Mouse (Mus musculus): ENCODE measurements around the gene Ino80. TPM values are rescaled to one million over a fixed set of nuclear protein-coding genes. Genes with fewer than 3 reads are reported as not detected.

The Ino80 gene
- polyA plus RNA-seq, 1 experiment from 2014 or later = 3.7 TPM

GRCm38 (mm10) chr2:119413819-119414218 lies 63.7 kb downstream of the Ino80 start:
- Histone ChIP-seq H3K27me3 (ENCODE audit: control insufficient read depth, insufficient read depth, low read length) (no peaks in the 10 kb centered on the region), H3K36me3 (ENCODE audit: control insufficient read depth, insufficient read depth, low read length) (peaks cover 11% of the 10 kb centered on the region), H3K27ac (ENCODE audit: low read depth, low read length) (no peak overlapping the region), H3K9ac (ENCODE audit: low read depth, low read length) (no peak overlapping the region), H3K4me1 (ENCODE audit: control insufficient read depth, insufficient read depth, low read length) (no peaks in the 10 kb centered on the region), H3K4me2 (no peak overlapping the region), H3K4me3 (ENCODE audit: low read depth, low read length) (no peak overlapping the region), H3K9me3 (replicated peaks; ENCODE audit: control insufficient read depth, low read length) (no peaks in the 10 kb centered on the region)
- ATAC-seq (replicated peaks; ENCODE audit: insufficient number of reproducible peaks, low FRiP score, low TSS enrichment) = no peak
- 60% methylated on average over 1 of the region's 1 CpGs for WGBS (ENCODE audit: insufficient replicate concordance)

GRCm38 (mm10) chr2:119411674-119412073 lies 65.8 kb downstream of the Ino80 start:
- Histone ChIP-seq H3K27me3 (ENCODE audit: control insufficient read depth, insufficient read depth, low read length) (no peaks in the 10 kb centered on the region), H3K9me3 (replicated peaks; ENCODE audit: control insufficient read depth, low read length) (no peaks in the 10 kb centered on the region), H3K4me2 (no peak overlapping the region), H3K4me3 (ENCODE audit: low read depth, low read length) (no peak overlapping the region), H3K27ac (ENCODE audit: low read depth, low read length) (peak overlapping the region; percentile 29), H3K9ac (ENCODE audit: low read depth, low read length) (no peak overlapping the region), H3K4me1 (ENCODE audit: control insufficient read depth, insufficient read depth, low read length) (0 out of 2 replicates have a peak, but pooled peaks cover 5% of the 10 kb centered on the region), H3K36me3 (ENCODE audit: control insufficient read depth, insufficient read depth, low read length) (peaks cover 7% of the 10 kb centered on the region)
- no peak for ATAC-seq (replicated peaks; ENCODE audit: insufficient number of reproducible peaks, low FRiP score, low TSS enrichment)
- 71% methylated on average over 2 of the region's 2 CpGs for WGBS (ENCODE audit: insufficient replicate concordance)

DNA sequence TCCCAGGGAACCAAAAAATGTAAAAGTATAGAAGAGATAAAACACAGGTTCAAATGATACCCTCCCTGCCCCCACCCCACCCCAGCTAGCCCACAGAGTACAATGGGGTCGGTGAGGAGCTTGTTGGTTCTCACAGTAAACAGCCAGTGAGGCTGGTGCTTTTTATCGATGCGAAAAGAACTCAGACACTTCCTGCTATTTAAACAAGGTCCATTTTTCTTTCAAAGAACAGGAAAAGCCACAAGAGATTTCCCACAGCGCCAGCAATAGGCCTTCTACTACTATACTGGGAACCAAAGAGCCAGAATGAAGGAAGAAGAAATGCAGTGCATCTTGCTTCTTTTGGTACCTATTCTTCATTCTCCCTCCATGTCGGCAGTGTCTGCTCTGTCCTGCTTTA lies 66.5 kb downstream of the Ino80 start:
- peak overlapping the region; percentile 29 for H3K27ac ChIP-seq (ENCODE audit: low read depth, low read length)
- H3K27me3 ChIP-seq (ENCODE audit: control insufficient read depth, insufficient read depth, low read length) = no peaks in the 10 kb centered on the region
- H3K4me2 ChIP-seq = no peak overlapping the region
- 0 out of 2 replicates have a peak, but pooled peaks cover 5% of the 10 kb centered on the region for H3K4me1 ChIP-seq (ENCODE audit: control insufficient read depth, insufficient read depth, low read length)
- no peak overlapping the region for H3K9ac ChIP-seq (ENCODE audit: low read depth, low read length)
- WGBS (ENCODE audit: insufficient replicate concordance) = 73% methylated on average over 5 of the region's 5 CpGs
- H3K36me3 ChIP-seq (ENCODE audit: control insufficient read depth, insufficient read depth, low read length) = peaks cover 7% of the 10 kb centered on the region
- no peak for ATAC-seq (replicated peaks; ENCODE audit: insufficient number of reproducible peaks, low FRiP score, low TSS enrichment)
- no peaks in the 10 kb centered on the region for H3K9me3 ChIP-seq (replicated peaks; ENCODE audit: control insufficient read depth, low read length)
- no peak overlapping the region for H3K4me3 ChIP-seq (ENCODE audit: low read depth, low read length)

- Histone ChIP-seq H3K36me3 (ENCODE audit: control insufficient read depth, insufficient read depth, low read length) (peaks cover 10% of the 10 kb centered on the region), H3K9ac (ENCODE audit: low read depth, low read length) (no peak overlapping the region), H3K4me3 (ENCODE audit: low read depth, low read length) (no peak overlapping the region), H3K27me3 (ENCODE audit: control insufficient read depth, insufficient read depth, low read length) (no peaks in the 10 kb centered on the region), H3K4me2 (no peak overlapping the region), H3K9me3 (replicated peaks; ENCODE audit: control insufficient read depth, low read length) (no peaks in the 10 kb centered on the region), H3K27ac (ENCODE audit: low read depth, low read length) (peak overlapping the region; percentile 70), H3K4me1 (ENCODE audit: control insufficient read depth, insufficient read depth, low read length) (0 out of 2 replicates have a peak, but pooled peaks cover 5% of the 10 kb centered on the region)
- no peak for ATAC-seq (replicated peaks; ENCODE audit: insufficient number of reproducible peaks, low FRiP score, low TSS enrichment)
Observed at GRCm38 (mm10) chr2:119408733-119409132, 68.8 kb downstream of the Ino80 start.

DNA sequence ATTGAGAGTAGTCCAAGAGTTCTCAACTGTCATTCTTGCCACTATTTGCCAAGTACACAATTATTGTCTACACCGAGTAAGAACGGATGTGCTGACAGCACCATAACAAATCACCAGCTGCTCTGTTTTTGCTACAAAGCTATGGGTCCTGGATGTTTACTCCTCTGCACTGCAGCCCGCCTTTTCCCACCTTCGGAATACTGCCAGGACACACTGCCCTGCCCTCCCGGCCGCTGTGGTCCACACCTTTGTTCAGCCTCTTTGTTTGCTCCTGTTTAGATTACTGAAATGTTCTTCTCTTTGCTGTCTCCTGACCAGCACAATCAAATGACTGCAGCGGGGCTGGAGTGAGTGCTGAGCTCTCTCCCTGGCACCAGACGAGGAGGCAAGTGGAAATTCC lies 69.2 kb downstream of the Ino80 start:
- Histone ChIP-seq H3K27ac (ENCODE audit: low read depth, low read length) (peak overlapping the region; percentile 70), H3K27me3 (ENCODE audit: control insufficient read depth, insufficient read depth, low read length) (no peaks in the 10 kb centered on the region), H3K9ac (ENCODE audit: low read depth, low read length) (no peak overlapping the region), H3K36me3 (ENCODE audit: control insufficient read depth, insufficient read depth, low read length) (peaks cover 10% of the 10 kb centered on the region), H3K4me2 (no peak overlapping the region), H3K9me3 (replicated peaks; ENCODE audit: control insufficient read depth, low read length) (no peaks in the 10 kb centered on the region), H3K4me3 (ENCODE audit: low read depth, low read length) (no peak overlapping the region), H3K4me1 (ENCODE audit: control insufficient read depth, insufficient read depth, low read length) (0 out of 2 replicates have a peak, but pooled peaks cover 5% of the 10 kb centered on the region)
- 58% methylated on average over 8 of the region's 8 CpGs for WGBS (ENCODE audit: insufficient replicate concordance)
- no peak for ATAC-seq (replicated peaks; ENCODE audit: insufficient number of reproducible peaks, low FRiP score, low TSS enrichment)

DNA sequence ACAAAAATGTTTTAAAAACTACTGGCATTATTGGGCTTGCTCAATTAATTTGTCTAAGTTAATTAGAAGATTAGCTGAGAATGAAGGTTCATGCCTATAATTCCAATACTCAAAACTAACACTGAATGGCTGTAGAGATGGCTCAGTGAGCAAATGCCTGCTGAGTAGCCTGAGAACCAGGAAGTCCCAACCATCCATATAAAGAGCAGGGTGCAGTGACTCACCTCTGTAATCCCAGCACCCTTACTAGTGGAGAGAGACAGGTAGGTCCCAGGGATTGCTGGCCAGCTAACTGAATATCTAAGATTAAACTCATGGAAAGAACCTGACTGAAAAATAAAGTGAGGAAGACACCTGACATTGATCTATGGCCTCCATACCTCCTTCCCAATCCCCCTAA lies 78.2 kb downstream of the Ino80 start:
- peaks cover 20% of the 10 kb centered on the region for H3K36me3 ChIP-seq (ENCODE audit: control insufficient read depth, insufficient read depth, low read length)
- ATAC-seq (replicated peaks; ENCODE audit: insufficient number of reproducible peaks, low FRiP score, low TSS enrichment) = no peak

GRCm38 (mm10) chr2:119398665-119399064 lies 78.8 kb downstream of the Ino80 start:
- peaks cover 20% of the 10 kb centered on the region for H3K36me3 ChIP-seq (ENCODE audit: control insufficient read depth, insufficient read depth, low read length)
- no peak overlapping the region for H3K4me2 ChIP-seq
- no peak for ATAC-seq (replicated peaks; ENCODE audit: insufficient number of reproducible peaks, low FRiP score, low TSS enrichment)
- no peaks in the 10 kb centered on the region for H3K4me1 ChIP-seq (ENCODE audit: control insufficient read depth, insufficient read depth, low read length)
- no peak overlapping the region for H3K9ac ChIP-seq (ENCODE audit: low read depth, low read length)
- no peaks in the 10 kb centered on the region for H3K9me3 ChIP-seq (replicated peaks; ENCODE audit: control insufficient read depth, low read length)
- WGBS (ENCODE audit: insufficient replicate concordance) = 96% methylated on average over 1 of the region's 1 CpGs
- no peak overlapping the region for H3K27ac ChIP-seq (ENCODE audit: low read depth, low read length)
- no peaks in the 10 kb centered on the region for H3K27me3 ChIP-seq (ENCODE audit: control insufficient read depth, insufficient read depth, low read length)
- no peak overlapping the region for H3K4me3 ChIP-seq (ENCODE audit: low read depth, low read length)

More for the DNA sequence above, 78.2 kb downstream of the Ino80 start:
- no peak overlapping the region for H3K9ac ChIP-seq (ENCODE audit: low read depth, low read length)
- no peak overlapping the region for H3K4me3 ChIP-seq (ENCODE audit: low read depth, low read length)
- H3K27me3 ChIP-seq (ENCODE audit: control insufficient read depth, insufficient read depth, low read length) = no peaks in the 10 kb centered on the region
- H3K9me3 ChIP-seq (replicated peaks; ENCODE audit: control insufficient read depth, low read length) = no peaks in the 10 kb centered on the region
- H3K4me2 ChIP-seq = no peak overlapping the region
- H3K27ac ChIP-seq (ENCODE audit: low read depth, low read length) = no peak overlapping the region
- no peaks in the 10 kb centered on the region for H3K4me1 ChIP-seq (ENCODE audit: control insufficient read depth, insufficient read depth, low read length)

- Histone ChIP-seq H3K27ac (ENCODE audit: low read depth, low read length) (no peak overlapping the region), H3K27me3 (ENCODE audit: control insufficient read depth, insufficient read depth, low read length) (no peaks in the 10 kb centered on the region), H3K4me2 (no peak overlapping the region), H3K4me1 (ENCODE audit: control insufficient read depth, insufficient read depth, low read length) (no peaks in the 10 kb centered on the region), H3K4me3 (ENCODE audit: low read depth, low read length) (no peak overlapping the region), H3K9ac (ENCODE audit: low read depth, low read length) (no peak overlapping the region), H3K9me3 (replicated peaks; ENCODE audit: control insufficient read depth, low read length) (no peaks in the 10 kb centered on the region), H3K36me3 (ENCODE audit: control insufficient read depth, insufficient read depth, low read length) (peaks cover 20% of the 10 kb centered on the region)
- WGBS (ENCODE audit: insufficient replicate concordance) = 83% methylated on average over 5 of the region's 5 CpGs
- no peak for ATAC-seq (replicated peaks; ENCODE audit: insufficient number of reproducible peaks, low FRiP score, low TSS enrichment)
Observed at GRCm38 (mm10) chr2:119398252-119398651, 79.2 kb downstream of the Ino80 start.

DNA sequence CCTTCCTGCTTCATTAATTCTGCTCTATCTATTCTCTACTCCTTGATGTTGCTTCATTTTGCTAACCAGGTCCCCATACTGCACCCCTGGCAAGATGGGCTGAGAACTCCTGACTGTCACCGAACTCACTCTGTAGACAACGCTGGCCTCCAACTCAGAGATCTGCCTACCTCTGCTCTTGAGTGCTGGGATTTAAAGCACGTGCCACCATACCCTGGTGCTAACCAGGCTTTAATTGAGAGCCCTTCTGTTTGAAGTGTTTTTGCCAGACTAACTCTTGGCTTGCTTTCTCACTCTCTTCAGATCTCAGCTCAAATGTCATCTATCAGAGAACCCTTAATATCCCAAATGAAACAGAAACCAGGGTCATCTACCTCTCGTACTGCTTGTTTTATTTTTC lies 87.5 kb downstream of the Ino80 start:
- Histone ChIP-seq H3K36me3 (ENCODE audit: control insufficient read depth, insufficient read depth, low read length) (peaks cover 13% of the 10 kb centered on the region), H3K4me1 (ENCODE audit: control insufficient read depth, insufficient read depth, low read length) (no peaks in the 10 kb centered on the region), H3K4me2 (no peak overlapping the region), H3K27me3 (ENCODE audit: control insufficient read depth, insufficient read depth, low read length) (no peaks in the 10 kb centered on the region), H3K27ac (ENCODE audit: low read depth, low read length) (no peak overlapping the region), H3K9me3 (replicated peaks; ENCODE audit: control insufficient read depth, low read length) (no peaks in the 10 kb centered on the region), H3K4me3 (ENCODE audit: low read depth, low read length) (no peak overlapping the region), H3K9ac (ENCODE audit: low read depth, low read length) (no peak overlapping the region)
- WGBS (ENCODE audit: insufficient replicate concordance) = 90% methylated on average over 4 of the region's 4 CpGs
- no peak for ATAC-seq (replicated peaks; ENCODE audit: insufficient number of reproducible peaks, low FRiP score, low TSS enrichment)

Measured in heart, embryonic 11.5 days (tissue).